Mouse (Mus musculus): ENCODE measurements around the gene Dpm3.

DNA sequence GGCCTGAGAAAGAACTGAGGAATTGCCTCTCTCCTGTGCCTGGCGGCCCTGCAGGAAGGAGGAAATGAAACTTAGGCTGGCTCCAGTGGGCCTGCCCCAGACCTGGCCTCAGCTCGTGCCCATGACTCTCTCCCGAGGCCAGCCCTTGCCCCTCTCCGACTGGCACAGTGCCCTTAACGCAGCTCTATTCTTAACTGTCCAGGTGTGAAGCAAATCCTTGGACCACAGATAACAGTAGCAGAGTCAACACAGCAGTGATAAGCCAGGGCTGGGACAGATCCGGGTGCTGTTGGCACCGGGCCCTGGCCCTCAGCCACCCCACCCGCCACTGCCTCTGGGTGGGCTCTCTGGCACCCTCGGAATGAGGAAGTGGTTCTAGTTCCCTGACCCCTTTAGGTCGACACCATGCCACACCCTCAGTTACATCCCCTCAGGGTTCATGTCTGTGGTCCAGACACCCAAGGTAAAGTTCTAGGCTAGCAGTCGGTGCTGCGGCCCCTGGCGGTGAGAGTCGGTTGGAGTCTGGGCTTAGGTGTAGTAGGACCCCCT lies 25.5 kb upstream of the Dpm3 start:
- no peak for TF ChIP-seq TCF12 (IDR thresholded peaks at IDR 0.05; ENCODE audit: insufficient read depth, poor library complexity, severe bottlenecking)
- TF ChIP-seq MYOD1 (IDR thresholded peaks at IDR 0.05; ENCODE audit: control insufficient read depth in 1 of 3, insufficient read length in 2 of 3, low read depth in 2 of 3) = no peak
- no peak for TF ChIP-seq TCF3 (IDR thresholded peaks at IDR 0.05; ENCODE audit: insufficient read length, low read depth)
- TF ChIP-seq POLR2AphosphoS2 (IDR thresholded peaks at IDR 0.05; ENCODE audit: insufficient read length, low read depth) = no peak
- TF ChIP-seq MYOG (IDR thresholded peaks at IDR 0.05; ENCODE audit: control insufficient read depth in 1 of 3, insufficient read depth in 1 of 3, insufficient read length in 2 of 3, low read depth in 2 of 3) = no peak
- no peak for TF ChIP-seq POLR2A (IDR thresholded peaks at IDR 0.05; ENCODE audit: insufficient read length, low read depth)
- no peak for TF ChIP-seq MAX (IDR thresholded peaks at IDR 0.05; ENCODE audit: low read depth)
- no peak for TF ChIP-seq USF1 (IDR thresholded peaks at IDR 0.05; ENCODE audit: low read depth)
